ENCODE assay signal across 8 mouse cellular contexts in genomic region chr2:120403986-120404822, GRCm38 (mm10). TPM values are rescaled to one million over a fixed set of nuclear protein-coding genes. Genes with fewer than 3 reads are reported as not detected.
DNase-seq lines count a peak whose midpoint lies in the region; ATAC-seq and TF ChIP-seq lines count a peak whose summit lies in the region.

TSS of gene Tmem87a (minus strand) at chr2:120404113.

- H3K9me3 ChIP-seq in embryonic facial prominence, embryonic 13.5 days: peaks cover 4% of the 10 kb centered on the region; the same call in 1 of the 2 replicates
- H3K9me3 ChIP-seq in limb, embryonic 12.5 days: peaks cover 4% of the 10 kb centered on the region; the same call in 1 of the 2 replicates
- H3K9me3 ChIP-seq in midbrain, embryonic 15.5 days: no peaks in the 10 kb centered on the region

- peak within 1 kb of the TSS; percentile 68 for H3K4me3 ChIP-seq in embryonic facial prominence, embryonic 13.5 days
- H3K4me3 ChIP-seq in kidney, adult 2 months (ENCODE audit: insufficient read depth, low read depth, low read length): peak within 1 kb of the TSS; percentile 84
- peak within 1 kb of the TSS; percentile 74 for H3K4me3 ChIP-seq in limb, embryonic 12.5 days (replicated peaks)
- H3K4me3 ChIP-seq in midbrain, embryonic 15.5 days: peak within 1 kb of the TSS; percentile 93
- peak within 1 kb of the TSS; percentile 91 for H3K4me3 ChIP-seq in spleen, adult 2 months (ENCODE audit: extremely low read depth, insufficient read depth, insufficient read length)

- peak; percentile 68 for TF ChIP-seq POLR2A in kidney, adult 2 months (IDR thresholded peaks at IDR 0.05; ENCODE audit: low read depth, low read length)
- peak; percentile 79 for TF ChIP-seq POLR2A in spleen, adult 2 months (IDR thresholded peaks at IDR 0.05; ENCODE audit: low read depth, low read length)

- peak within 1 kb of the TSS; percentile 80 for H3K4me2 ChIP-seq in embryonic facial prominence, embryonic 13.5 days
- H3K4me2 ChIP-seq in limb, embryonic 12.5 days: peak within 1 kb of the TSS; percentile 69
- peak within 1 kb of the TSS; percentile 93 for H3K4me2 ChIP-seq in midbrain, embryonic 15.5 days

- no peak for TF ChIP-seq CTCF in kidney, adult 2 months (conservative IDR thresholded peaks at IDR 0.05; ENCODE audit: insufficient read depth, insufficient read length, low read depth, low read length)
- TF ChIP-seq CTCF in spleen, adult 2 months (IDR thresholded peaks at IDR 0.05; ENCODE audit: extremely low read depth, insufficient read depth, insufficient read length, insufficient replicate concordance): no peak

- H3K4me1 ChIP-seq in embryonic facial prominence, embryonic 13.5 days: peaks cover 15% of the 10 kb centered on the region
- peaks cover 10% of the 10 kb centered on the region for H3K4me1 ChIP-seq in kidney, adult 2 months (ENCODE audit: control insufficient read depth, insufficient read depth, low read length)
- peaks cover 18% of the 10 kb centered on the region for H3K4me1 ChIP-seq in limb, embryonic 12.5 days (replicated peaks)
- peaks cover 19% of the 10 kb centered on the region for H3K4me1 ChIP-seq in midbrain, embryonic 15.5 days
- peaks cover 2% of the 10 kb centered on the region; the same call in 1 of the 2 replicates for H3K4me1 ChIP-seq in spleen, adult 2 months (ENCODE audit: control insufficient read depth, insufficient read depth, insufficient read length)

- peak within 1 kb of the TSS; percentile 94 for H3K27ac ChIP-seq in embryonic facial prominence, embryonic 13.5 days
- H3K27ac ChIP-seq in kidney, adult 2 months (ENCODE audit: insufficient read depth, low read depth, low read length): peak within 1 kb of the TSS; percentile 98
- H3K27ac ChIP-seq in limb, embryonic 12.5 days: peak within 1 kb of the TSS; percentile 92
- peak within 1 kb of the TSS; percentile 91 for H3K27ac ChIP-seq in midbrain, embryonic 15.5 days
- peak within 1 kb of the TSS; percentile 96 for H3K27ac ChIP-seq in spleen, adult 2 months (ENCODE audit: insufficient read depth, low read length)

- peak; percentile 89 for DNase-seq in 3134 (ENCODE audit: extremely low read depth, insufficient read length, low spot score)
- peak; percentile 95 to 96 for DNase-seq in adrenal gland, postnatal 36 days
- peak; percentile 98 to 99 for DNase-seq in heart, adult 18-20 months
- peak; percentile 98 for DNase-seq in kidney, adult 2 months
- DNase-seq in spleen, adult 2 months (ENCODE audit: low read depth in 1 of 2, low spot score in 2 of 2): peak; percentile 92 to 94

- no peaks in the 10 kb centered on the region for H3K27me3 ChIP-seq in embryonic facial prominence, embryonic 13.5 days
- no peaks in the 10 kb centered on the region for H3K27me3 ChIP-seq in kidney, adult 2 months (replicated peaks; ENCODE audit: control insufficient read depth, insufficient read depth, low read length)
- no peaks in the 10 kb centered on the region for H3K27me3 ChIP-seq in limb, embryonic 12.5 days
- no peaks in the 10 kb centered on the region for H3K27me3 ChIP-seq in midbrain, embryonic 15.5 days (replicated peaks)
- no peaks in the 10 kb centered on the region for H3K27me3 ChIP-seq in spleen, adult 2 months (ENCODE audit: control insufficient read depth, insufficient read depth, low read length)

- H3K9ac ChIP-seq in embryonic facial prominence, embryonic 13.5 days: peak within 1 kb of the TSS; percentile 80
- peak within 1 kb of the TSS; percentile 74 for H3K9ac ChIP-seq in limb, embryonic 12.5 days (replicated peaks)
- H3K9ac ChIP-seq in midbrain, embryonic 15.5 days: peak within 1 kb of the TSS; percentile 76

- peak; percentile 99 for ATAC-seq in embryonic facial prominence, embryonic 13.5 days (ENCODE audit: insufficient number of reproducible peaks, insufficient read depth, low FRiP score, low TSS enrichment, low read depth)
- ATAC-seq in limb, embryonic 12.5 days (ENCODE audit: insufficient number of reproducible peaks, insufficient read depth, low FRiP score, low TSS enrichment, low read depth): peak; percentile 99
- peak; percentile 100 for ATAC-seq in midbrain, embryonic 15.5 days (replicated peaks)

- 1% methylated on average over 34 of the region's 34 CpGs for WGBS in embryonic facial prominence, embryonic 13.5 days
- WGBS in kidney, adult 2 months: under 1% methylated on average over 34 of the region's 34 CpGs
- 1% methylated on average over 34 of the region's 34 CpGs for WGBS in limb, embryonic 12.5 days
- WGBS in midbrain, embryonic 15.5 days: 1% methylated on average over 34 of the region's 34 CpGs
- WGBS in spleen, adult 2 months: under 1% methylated on average over 34 of the region's 34 CpGs

- no peaks in the 10 kb centered on the region for H3K36me3 ChIP-seq in embryonic facial prominence, embryonic 13.5 days
- peaks cover 2% of the 10 kb centered on the region; the same call in 1 of the 2 replicates for H3K36me3 ChIP-seq in kidney, adult 2 months (ENCODE audit: control insufficient read depth, insufficient read depth, low read length)
- peaks cover 3% of the 10 kb centered on the region; the same call in 1 of the 2 replicates for H3K36me3 ChIP-seq in limb, embryonic 12.5 days
- no peaks in the 10 kb centered on the region for H3K36me3 ChIP-seq in midbrain, embryonic 15.5 days (replicated peaks)
- H3K36me3 ChIP-seq in spleen, adult 2 months (ENCODE audit: control insufficient read depth, insufficient read depth, low read length): no peaks in the 10 kb centered on the region; the same call in 1 of the 2 replicates

RNA-seq across cellular contexts. Expression of gene Tmem87a, which starts in this region (rescaled TPM):
- total RNA-seq in adrenal gland, postnatal 36 days (2021): 10 to 100 TPM; 42.0 to 49.9 TPM
- polyA plus RNA-seq in embryonic facial prominence, embryonic 13.5 days (2015; fragmentation: Nextera tagmentation; extraction: Ambion mirVana): 11.9 and 16.4 TPM in 2 replicates
- 10 to 100 TPM; 16.2 to 17.3 TPM for total RNA-seq in heart, adult 18-20 months (2021)
- polyA plus RNA-seq in kidney, adult 2 months (2012; rRNA removed): 9.2 and 10.3 TPM in 2 replicates
- polyA plus RNA-seq in limb, embryonic 12.5 days (2016; fragmentation: Nextera tagmentation; extraction: Ambion mirVana): 9.5 and 10.4 TPM in 2 replicates
- polyA plus RNA-seq in midbrain, embryonic 15.5 days (2015; fragmentation: Nextera tagmentation; extraction: Ambion mirVana): 5.7 and 6.6 TPM in 2 replicates
- polyA plus RNA-seq in spleen, adult 2 months (2012; rRNA removed): 6.0 and 7.1 TPM in 2 replicates

Comparison
In these comparisons a context has a peak if more than half of its experiments do, and no peak if none do; other contexts are left out.
1. Peak in every context shown above with its lines: DNase-seq, ATAC-seq, H3K4me3 ChIP-seq and H3K27ac ChIP-seq.